Mouse (Mus musculus) 3134 (cell line): Measurements from ENCODE around the gene Add2.

Experiments
- DNase-seq: peaks from one replicate; pipeline ENCODE4 v3.0.0-alpha.2; 2011; ENCODE audit warnings: low spot score; ENCODE audit not compliant: insufficient read length; ENCODE audit errors: extremely low read depth

Add2 gene

DNA sequence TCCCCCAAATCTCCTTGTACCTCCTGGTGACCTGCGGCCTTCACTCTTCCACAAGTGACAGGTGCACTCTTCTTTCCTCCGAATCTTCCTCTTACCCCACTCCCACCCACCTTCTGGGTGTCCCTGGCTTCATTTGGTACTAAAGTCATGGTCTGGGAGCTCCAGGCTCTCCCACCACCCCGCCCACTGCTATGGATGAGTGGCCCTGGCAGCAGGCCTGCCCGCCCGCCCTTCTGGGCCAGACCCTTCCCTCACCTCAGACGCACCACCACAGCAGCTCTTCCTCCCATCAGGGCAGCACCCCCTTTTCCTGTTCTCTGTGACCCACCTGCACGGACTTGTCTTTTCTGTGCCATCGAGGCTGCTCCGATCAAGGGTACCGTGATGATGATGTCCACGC is 19.0 kb downstream of the Add2 start:
- DNase-seq: no peak

DNA sequence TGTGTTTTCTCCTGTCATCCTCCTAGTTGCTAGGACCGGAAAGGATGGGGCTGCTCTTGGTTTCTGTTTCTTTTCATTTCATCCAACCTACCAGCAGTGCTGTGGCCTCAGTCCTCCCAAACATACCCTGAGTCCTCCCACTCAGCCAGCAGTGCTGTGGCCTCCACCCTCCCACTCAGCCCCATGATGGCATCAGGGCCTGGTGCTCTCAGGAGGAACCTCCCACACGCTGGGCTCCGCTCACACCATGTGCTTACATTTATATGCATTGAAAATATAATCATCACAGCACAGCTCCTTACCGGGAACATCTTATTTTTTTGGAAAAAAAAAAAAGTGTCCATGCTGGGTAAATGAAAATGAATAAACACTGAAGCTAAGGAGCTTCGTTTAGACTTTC is 20.0 kb downstream of the Add2 start:
- DNase-seq: no peak

DNA sequence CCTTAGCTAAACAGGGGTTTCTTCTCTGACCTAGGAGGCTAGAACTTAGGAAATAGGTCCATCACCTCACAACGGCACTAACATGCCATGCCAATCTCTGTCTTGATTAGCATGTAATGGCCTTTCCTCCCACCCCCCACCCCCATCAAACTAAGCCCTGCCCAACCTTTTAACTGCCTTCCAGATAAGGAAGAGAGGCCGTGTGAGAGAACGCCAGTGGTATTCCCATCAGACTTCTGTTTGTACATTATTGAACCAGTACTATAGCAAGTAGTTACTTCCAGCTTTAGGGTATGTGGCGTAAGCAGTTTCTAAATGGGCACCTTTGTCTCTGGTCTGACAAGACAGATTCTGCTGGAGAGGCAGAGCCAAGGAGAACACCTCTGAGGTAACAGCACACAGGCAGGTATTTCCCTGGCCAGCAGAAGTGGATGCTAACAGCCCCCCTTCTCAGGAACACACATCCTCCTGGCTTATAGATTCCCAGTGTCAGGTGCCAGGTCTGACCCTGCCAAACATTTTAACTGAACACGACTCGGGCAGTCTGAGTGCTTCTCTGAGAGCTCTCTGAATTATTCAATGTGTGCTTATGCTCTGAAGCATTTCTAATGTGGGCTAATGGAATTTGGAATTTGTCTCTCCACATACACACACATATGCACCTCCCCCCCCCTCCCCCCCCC is 22.2 kb downstream of the Add2 start:
- no peak for DNase-seq

DNA sequence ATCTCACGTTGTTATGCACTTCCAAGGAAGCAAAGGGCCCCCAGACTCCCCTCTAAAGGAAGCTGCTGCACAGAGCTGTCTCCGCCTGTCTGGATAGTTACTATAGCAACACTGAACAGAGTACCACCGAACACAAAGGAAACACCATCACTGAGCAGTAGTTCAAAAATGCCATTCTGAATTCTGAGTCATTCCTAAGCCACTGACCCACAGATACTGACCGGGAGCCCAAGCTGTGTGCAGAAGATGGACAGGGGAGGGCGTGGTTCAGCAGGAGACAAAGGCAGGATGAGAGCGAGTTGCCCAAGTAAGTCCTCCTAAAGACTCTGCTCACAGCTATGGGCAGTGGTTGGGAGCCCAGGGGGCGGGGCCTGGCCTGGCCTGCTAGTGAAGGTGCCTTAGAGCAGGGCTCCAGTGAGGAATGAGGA is 23.6 kb downstream of the Add2 start:
- DNase-seq: no peak

DNA sequence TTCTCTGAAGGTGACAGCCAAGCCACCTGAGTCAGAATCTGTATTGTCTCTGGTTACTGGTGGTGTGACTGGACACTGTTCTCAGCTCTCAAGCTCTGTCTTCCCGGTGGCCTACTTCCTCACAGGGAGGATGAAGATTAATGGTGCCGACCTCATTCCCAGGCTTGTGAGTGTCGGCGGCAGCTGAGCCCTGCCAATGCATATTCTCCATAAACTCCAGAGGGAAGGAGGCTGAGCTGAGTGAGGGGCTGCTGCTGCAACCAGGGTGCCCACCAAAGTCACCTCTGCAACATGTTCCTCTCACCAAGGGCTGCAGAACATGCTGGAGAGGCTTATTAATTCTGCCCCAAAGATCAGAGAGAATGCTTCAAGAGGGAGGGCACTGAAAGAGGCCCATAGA is 24.1 kb downstream of the Add2 start:
- DNase-seq: no peak

DNA sequence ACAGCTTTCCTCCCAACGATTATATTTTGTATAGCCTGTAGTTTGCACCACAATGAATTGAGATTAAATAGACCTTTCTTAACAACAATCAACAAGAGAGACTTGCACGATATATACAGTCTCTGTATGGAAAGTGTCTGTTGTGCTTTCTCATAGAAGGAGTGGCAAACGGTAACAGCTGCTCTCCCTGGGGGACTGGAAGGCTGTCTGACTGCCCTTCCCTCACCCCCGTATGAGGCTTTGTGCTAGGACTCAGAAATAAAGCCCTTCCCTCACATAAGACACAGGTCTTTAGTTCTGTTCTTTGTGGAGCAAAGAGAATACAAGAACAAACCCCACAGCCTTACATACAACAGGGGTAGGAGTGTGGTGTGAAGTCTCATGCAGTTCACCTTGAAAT is 24.6 kb downstream of the Add2 start:
- DNase-seq: no peak

DNA sequence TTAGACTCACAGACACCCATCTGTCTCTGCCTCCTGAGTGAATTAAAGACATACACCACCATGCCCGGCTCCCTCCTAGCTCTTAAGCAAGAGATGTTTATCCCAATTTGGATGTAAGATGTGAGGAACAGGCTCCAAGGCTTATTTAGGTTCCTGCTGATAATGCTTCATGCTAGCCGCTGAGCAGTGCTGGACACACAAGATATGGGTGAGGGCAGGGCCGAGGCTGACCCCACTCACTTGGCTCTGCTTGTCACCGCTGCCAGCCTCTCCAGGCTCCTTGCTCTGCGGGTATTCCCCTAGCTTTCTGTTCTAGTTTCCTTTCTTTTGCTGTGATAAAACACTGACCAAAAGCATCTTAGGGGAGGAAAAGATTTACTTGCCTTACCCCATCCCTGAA is 25.1 kb downstream of the Add2 start:
- no peak for DNase-seq

DNA sequence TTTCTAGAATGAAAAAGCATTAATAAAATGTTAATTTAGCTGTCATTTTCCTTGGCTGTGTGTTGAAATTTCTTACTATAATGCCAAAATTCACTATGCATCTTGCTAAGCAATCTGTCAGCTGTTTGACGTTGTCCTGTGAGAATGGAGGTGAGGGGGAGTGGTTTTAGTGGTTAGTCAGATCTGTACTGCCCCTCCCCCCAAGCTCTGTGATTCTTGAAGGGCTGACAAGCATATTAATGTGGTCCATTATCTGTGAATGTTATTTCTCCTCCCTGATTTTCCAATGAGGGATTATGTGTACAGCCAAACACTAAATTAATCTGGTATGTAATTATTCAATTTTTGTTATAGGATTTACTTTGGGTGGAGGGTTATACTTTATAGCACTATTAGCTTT is 30.0 kb downstream of the Add2 start:
- no peak for DNase-seq

DNA sequence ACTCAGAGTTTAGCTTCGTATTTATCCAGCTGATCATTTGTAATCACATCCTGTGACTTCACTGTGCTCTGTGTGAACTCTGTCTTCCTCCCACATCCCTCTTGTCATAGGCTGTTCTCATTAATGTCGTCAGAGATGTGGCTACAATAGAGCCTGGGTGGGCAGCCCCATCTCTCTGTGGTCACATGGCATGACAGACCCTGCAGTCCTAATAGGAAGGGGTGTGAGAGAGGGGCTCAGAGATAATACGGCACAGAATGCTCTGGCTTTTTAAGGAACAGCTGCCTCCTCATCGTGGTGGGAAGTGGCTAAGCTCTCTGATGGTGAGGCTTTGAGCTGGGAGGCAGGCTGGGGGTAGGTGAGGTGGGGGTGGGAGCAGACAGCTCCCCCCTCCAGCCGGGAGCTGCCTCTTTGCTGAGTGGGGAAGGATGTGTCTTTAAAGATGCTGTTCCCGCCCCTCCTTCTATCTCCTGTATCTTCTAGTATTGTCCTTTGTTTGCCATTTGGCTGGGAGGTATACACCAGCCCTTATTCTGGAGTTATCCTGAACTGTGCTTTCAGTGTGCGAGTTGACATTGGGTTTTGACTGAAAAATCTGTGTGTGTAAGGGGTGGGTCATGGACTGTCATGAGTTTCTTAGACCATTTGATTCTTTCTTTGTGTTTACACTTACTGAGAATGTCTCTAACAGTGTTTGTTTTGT is 30.8 kb downstream of the Add2 start:
- DNase-seq: no peak

DNA sequence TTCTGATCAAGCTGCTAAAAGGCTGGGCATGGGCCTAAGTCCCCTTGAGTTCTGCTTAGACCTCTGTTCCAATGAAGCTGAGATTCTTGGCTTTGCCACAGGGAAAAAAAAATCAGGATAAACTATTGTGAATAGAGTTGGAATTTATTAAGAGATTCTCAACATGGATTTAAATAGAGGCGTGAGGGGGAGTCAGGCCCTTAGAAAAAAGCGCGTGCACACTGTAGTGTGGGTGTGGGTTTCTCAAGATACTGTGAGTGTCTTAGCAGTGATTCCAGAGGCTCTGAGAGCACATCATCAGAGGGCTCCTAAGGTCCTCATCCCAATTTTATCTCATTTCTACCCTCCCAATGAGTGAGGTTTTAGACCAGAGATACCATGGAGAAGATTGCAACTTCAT is 31.7 kb downstream of the Add2 start:
- DNase-seq: no peak

DNA sequence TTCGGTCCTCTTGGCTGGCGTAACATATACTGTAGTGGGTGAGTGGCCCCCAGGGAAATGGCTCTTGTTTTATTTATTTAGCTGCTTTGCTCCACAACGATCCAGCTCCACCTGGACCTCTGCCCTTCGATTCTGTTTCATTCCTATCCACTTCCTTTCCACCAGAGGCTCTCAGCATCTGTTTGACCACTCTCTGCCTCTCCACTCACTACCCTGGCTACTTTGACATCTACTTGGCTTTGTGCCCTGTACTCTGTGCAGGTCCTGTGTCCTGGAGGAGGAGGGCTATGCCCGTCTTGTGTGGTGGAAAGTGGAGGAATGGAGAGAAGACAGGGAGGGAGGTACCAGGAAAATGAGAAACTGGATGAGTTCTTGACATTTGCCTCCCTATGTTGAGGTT is 33.7 kb downstream of the Add2 start:
- no peak for DNase-seq

DNA sequence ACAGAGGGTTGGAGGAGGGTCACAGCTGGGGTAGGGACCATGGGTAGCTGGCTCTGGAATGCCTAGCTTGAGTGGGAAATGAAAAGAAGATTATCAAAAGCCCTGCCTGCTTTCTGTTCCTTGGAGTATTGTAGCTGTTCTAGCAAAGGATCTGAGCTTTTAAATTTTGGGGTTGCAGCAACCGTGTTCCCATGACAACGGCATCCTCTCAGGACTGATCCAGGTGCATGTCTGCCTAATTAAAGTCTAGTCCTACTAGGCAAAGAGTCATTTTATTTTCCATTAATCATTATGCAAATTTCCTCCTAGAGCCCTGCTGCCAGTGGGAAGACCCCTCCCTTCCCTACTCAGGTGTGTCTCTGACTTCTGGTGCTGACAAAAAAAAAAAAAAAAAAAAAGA is 34.2 kb downstream of the Add2 start:
- DNase-seq: no peak

DNA sequence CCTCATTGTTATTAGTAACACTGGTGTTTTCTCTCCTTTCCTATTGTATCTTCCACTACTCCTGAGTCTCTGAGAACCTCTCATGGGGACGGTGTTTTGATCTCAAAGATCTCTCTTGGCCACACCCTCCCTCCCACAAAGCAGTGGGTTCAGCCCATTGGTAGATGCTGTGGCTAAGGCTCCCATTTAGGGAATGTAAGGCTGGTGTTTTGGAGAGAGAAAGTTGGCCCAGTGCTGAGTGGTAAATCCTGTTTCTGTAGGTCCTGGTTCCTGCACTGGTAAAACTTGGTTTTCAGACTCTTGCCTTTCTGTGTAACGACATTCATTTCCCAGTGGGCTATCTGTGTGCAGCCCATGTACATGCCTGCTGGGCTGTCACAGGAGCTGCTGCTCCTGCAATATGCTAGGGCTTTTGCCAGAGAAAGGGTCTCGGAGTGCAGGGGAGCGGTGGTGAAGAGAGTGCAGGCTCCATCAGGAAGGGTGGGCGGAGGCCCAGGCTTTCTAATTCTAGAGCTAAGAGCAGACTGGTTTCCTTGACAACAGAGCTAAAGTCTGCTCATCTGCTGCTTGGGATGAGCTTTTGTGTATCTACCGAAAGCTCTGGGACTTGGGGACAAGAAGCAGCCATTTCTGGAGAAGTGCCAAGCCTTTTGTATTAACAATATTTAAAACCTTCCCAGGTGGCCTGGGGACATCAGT is 36.0 kb downstream of the Add2 start:
- DNase-seq: no peak

DNA sequence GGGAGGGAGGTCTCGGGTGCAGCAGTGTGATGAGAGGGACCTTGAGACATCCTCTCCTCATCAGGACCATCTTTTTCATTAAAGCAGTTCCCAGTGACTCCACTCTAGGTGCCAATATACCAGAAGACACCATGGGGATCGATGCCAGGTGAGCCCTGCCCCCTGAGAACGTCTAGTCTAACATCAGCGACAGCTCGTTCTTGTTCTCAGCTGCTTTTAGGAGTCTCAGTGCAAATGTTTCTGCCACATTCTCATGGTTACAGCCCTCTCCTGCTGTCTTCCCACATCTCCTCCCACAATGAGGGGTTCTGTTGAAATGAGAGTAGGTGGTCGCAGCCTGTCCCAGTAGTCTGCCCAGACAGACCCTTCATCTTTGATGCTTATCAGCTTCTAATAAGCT is 38.2 kb downstream of the Add2 start:
- DNase-seq: no peak

DNA sequence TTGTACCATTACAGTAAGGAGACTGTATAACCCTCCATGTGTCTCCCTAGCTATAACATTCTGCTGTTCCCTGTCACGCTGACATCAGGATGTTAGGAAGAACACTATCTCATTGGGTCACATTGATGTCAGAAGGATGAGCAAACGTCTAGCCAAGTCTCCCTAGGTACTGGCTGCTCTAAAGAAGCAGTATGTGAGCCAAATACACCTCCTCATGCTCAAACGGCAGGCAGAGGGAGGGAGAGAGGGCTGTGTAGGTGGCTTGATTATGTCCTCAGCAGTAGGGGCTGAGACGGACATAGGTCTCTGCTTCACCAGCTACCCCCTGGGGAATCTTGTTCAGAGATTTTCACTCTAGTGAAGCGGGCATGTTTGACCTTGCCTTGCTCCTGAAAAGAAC is 38.7 kb downstream of the Add2 start:
- DNase-seq: no peak

DNA sequence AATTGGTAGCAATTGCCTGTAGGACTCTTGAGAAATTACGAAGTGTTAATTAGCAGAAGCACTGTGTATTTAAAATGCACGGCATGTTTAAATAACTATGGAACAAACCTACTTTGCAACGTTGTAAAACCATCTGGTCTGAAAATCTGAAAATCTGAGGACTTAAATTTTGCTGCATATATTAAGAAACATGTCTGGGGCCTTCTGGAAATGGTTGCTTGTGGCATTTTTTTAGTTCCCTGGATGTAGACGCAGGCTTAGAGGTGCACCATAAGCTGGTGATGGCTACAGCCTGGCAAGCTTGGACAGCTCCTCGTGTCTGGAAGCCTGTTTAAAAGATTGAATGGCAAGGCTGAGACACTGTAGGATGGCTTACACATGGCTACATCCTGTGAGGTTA is 40.5 kb downstream of the Add2 start:
- no peak for DNase-seq

DNA sequence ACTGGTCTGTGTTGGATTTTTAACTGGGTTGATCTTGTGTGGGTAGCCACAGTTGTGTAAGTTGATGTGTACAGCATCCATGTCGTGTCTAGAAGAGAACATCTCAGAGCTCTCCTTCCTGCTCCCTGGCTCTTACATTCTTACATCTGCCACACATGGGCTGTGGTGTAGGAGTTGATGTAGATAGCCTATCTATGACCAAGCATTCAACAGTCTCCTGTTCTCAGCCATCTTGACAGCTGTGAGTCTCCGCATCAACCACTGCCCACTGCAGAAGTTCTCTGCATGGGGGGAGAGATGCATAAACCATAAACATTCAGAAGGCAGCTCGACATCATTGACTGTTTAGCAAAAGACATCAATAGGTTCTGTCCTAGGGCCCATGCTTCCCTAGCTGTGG is 41.4 kb downstream of the Add2 start:
- DNase-seq: no peak

DNA sequence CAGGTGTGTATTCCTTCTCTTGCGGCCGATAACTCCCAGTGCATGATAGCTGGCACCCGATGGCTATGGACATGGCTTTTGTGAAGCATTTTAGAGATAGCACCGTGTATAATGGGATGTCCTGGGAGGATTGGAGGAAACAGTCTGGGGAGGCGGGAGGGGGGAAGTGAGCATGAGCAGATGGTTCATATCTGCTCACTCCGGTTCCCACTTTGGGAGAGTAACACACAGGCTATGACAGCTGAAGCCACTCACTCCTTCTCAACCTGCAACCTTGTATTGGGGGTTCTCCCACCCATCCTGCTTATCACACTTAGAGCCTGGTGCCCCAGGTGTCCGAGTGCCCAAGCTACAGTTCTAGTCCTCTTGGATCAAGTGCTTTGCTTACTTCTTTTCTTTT is 41.8 kb downstream of the Add2 start:
- DNase-seq: no peak

DNA sequence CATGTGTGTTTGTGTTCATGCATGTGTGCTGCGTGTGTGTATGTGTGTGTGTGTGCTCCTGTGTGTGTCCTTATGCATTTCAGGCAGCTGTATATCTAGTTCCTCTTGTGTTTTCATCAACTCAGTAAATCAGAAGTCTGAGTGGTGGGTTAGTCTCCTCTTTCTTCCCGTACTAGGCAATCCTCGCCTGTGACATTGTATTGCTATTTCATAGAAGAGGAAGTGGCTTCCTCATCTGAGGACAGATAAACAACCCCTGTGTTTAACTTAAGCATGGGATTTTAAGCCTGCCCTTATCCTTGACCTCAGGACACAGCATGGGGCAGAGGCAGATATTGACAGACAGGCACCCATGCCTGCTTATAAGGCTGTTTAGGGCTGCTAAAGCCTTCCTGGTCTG is 45.4 kb downstream of the Add2 start:
- DNase-seq: no peak

DNA sequence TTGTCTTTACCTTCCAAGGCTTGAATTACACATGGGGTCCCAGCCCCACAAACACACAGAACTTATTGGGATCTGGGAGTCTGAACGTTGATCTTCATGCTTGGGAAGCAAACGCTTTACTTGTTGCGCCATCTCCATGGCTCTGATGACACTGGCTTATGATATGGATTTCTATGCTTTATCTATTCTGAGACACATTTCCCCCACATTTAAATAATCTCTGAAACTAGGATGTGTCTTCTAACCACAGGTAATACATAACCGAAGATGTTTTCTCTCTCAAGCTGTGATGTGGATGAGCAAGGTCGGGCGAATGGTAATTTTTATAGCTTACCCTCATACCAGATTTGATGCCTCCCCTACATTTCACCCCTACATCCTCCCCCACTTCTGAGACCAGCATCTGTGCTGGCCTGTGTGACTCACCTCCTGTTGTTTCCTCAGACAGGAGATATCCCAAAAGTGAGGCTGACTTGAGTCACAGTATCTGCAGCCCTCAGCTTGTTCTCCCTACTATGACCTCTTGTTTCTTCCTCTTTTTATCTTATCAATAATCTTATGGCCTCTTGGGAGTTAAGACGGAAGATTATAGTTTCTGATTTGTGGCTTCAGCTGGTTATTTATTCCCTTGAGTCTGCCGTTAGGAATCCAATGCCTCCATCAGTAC is 46.2 kb downstream of the Add2 start:
- DNase-seq: no peak

DNA sequence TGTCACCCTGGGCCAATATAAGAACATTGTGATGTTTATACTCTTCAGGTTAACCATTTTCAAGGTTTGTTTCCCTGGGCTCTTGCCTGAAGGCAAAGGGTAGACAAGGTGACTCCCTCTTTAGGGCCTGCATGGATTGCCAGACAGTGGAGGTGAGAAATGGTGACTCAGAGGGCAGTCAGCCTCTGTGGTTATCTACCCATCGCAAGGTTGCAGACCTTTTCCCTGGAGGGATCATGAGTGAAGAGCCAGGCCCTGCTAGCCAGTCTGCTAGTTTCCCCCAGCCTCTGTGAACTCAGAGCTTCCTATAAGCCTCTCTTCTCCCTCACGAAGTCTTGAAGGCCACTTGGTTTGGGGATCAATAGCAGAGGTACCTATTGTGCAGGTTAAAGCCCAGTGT is 48.0 kb downstream of the Add2 start:
- DNase-seq: no peak

DNA sequence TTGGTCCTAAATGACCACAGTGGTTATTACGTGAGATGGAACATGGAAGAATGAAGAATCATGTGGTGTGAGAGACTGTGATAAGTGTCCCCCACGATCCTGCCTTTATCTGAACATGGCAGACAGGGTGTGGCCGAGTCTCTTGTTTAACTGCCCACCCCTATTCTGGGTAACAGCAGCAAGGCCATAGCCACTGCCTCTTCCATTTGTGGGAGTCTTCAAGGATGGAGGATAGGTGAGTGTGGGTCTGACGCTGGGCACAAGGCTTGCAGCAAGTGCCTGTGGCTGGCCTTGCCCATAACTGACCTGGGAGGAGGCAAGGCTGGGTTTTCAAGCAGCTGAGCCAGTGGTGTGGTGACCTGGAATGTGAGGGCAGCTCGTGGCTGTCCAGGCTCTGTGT is 49.4 kb downstream of the Add2 start:
- DNase-seq: no peak
